Mouse (Mus musculus): ENCODE measurements around the gene Lst1. TPM values are rescaled to one million over a fixed set of nuclear protein-coding genes. Genes with fewer than 3 reads are reported as not detected.

Lst1 gene
- total RNA-seq, 2 experiments from 2014 or later, result 2.7 to 5.3 TPM

- DNase-seq (ENCODE audit: low spot score), result no peak
- intact Hi-C loops (cut with DNase I), result no loop called here
Observed at GRCm38 (mm10) chr17:35213071-35213470, 24.8 kb upstream of the Lst1 start.

- intact Hi-C loops (cut with DNase I), result no loop called here
Observed at GRCm38 (mm10) chr17:35210593-35210992, 22.4 kb upstream of the Lst1 start.

GRCm38 (mm10) chr17:35209785-35210535 is 21.7 kb upstream of the Lst1 start:
- DNase-seq (ENCODE audit: low spot score), result no peak
- intact Hi-C loops (cut with DNase I), result no loop called here

More at GRCm38 (mm10) chr17:35210593-35210992, 22.4 kb upstream of the Lst1 start:
- no peak for DNase-seq (ENCODE audit: low spot score)

GRCm38 (mm10) chr17:35205380-35205769 is 17.1 kb upstream of the Lst1 start:
- intact Hi-C loops (cut with DNase I), result no loop called here
- no peak for DNase-seq (ENCODE audit: low spot score)

- DNase-seq (ENCODE audit: low spot score), result no peak
- intact Hi-C loops (cut with DNase I), result no loop called here
Observed at GRCm38 (mm10) chr17:35204494-35205379, 16.5 kb upstream of the Lst1 start, which contains the start of gene Lta. TSS of gene Lta (minus strand) at chr17:35205351.

GRCm38 (mm10) chr17:35202442-35202841 is 14.2 kb upstream of the Lst1 start:
- intact Hi-C loops (cut with DNase I), result no loop called here
- DNase-seq (ENCODE audit: low spot score), result no peak

GRCm38 (mm10) chr17:35201787-35202186 is 13.5 kb upstream of the Lst1 start, which contains the start of gene Tnf:
TSS of gene Tnf (minus strand) at chr17:35202007.
- intact Hi-C loops (cut with DNase I), result no loop called here
- DNase-seq (ENCODE audit: low spot score), result peak; percentile 37

GRCm38 (mm10) chr17:35201128-35201527 is 12.9 kb upstream of the Lst1 start:
- DNase-seq (ENCODE audit: low spot score), result no peak
- intact Hi-C loops (cut with DNase I), result no loop called here

- DNase-seq (ENCODE audit: low spot score), result no peak
- intact Hi-C loops (cut with DNase I), result no loop called here
Observed at GRCm38 (mm10) chr17:35200398-35200797, 12.2 kb upstream of the Lst1 start.

- intact Hi-C loops (cut with DNase I), result loop anchor here (2.0 kb wide), 1 partner anchor 24 kb away; no protein-coding TSS in a partner anchor
- no peak for DNase-seq (ENCODE audit: low spot score)
Observed at GRCm38 (mm10) chr17:35198946-35199345, 10.7 kb upstream of the Lst1 start.

- DNase-seq (ENCODE audit: low spot score), result no peak
- intact Hi-C loops (cut with DNase I), result loop anchor here (2.0 kb wide), 1 partner anchor 25 kb away; no protein-coding TSS in a partner anchor
Observed at GRCm38 (mm10) chr17:35198029-35198428, 9.8 kb upstream of the Lst1 start.

- no peak for DNase-seq (ENCODE audit: low spot score)
- intact Hi-C loops (cut with DNase I), result no loop called here
Observed at GRCm38 (mm10) chr17:35197126-35197525, 8.9 kb upstream of the Lst1 start.

- intact Hi-C loops (cut with DNase I), result no loop called here
- no peak for DNase-seq (ENCODE audit: low spot score)
Observed at GRCm38 (mm10) chr17:35196321-35196641, 8.0 kb upstream of the Lst1 start.

GRCm38 (mm10) chr17:35195631-35196320 is 7.5 kb upstream of the Lst1 start:
- intact Hi-C loops (cut with DNase I), result loop anchor here (2.0 kb wide), 1 partner anchor 17 kb away; no protein-coding TSS in a partner anchor

GRCm38 (mm10) chr17:35194844-35195630 is 6.8 kb upstream of the Lst1 start:
- intact Hi-C loops (cut with DNase I), result loop anchor here (2.0 kb wide), 1 partner anchor 16 kb away; no protein-coding TSS in a partner anchor
- no peak for DNase-seq (ENCODE audit: low spot score)

More at GRCm38 (mm10) chr17:35195631-35196320, 7.5 kb upstream of the Lst1 start:
- DNase-seq (ENCODE audit: low spot score), result peak; percentile 60

- intact Hi-C loops (cut with DNase I), result loop anchor here (2.0 kb wide), 1 partner anchor 15 kb away; no protein-coding TSS in a partner anchor
- DNase-seq (ENCODE audit: low spot score), result no peak
Observed at GRCm38 (mm10) chr17:35193881-35194843, 5.9 kb upstream of the Lst1 start, which contains the start of gene Ltb. TSS of gene Ltb (plus strand) at chr17:35194439.

- intact Hi-C loops (cut with DNase I), result no loop called here
- no peak for DNase-seq (ENCODE audit: low spot score)
Observed at GRCm38 (mm10) chr17:35192924-35193323, 4.7 kb upstream of the Lst1 start.

GRCm38 (mm10) chr17:35191723-35192122 is 3.5 kb upstream of the Lst1 start:
- DNase-seq (ENCODE audit: low spot score), result no peak
- intact Hi-C loops (cut with DNase I), result no loop called here
